Mouse (Mus musculus): ENCODE results near the gene Wfdc8. TPM values are rescaled to one million over a fixed set of nuclear protein-coding genes. Genes with fewer than 3 reads are reported as not detected.

The Wfdc8 gene
- total RNA-seq, 2 experiments from 2014 or later, result not detected

- intact Hi-C loops (cut with DNase I), result loop anchor here (10.0 kb wide), 1 partner anchor 139 kb away; no protein-coding TSS in a partner anchor
- peak; percentile 17 for DNase-seq
Observed at GRCm38 (mm10) chr2:164563339-164564038, 49.9 kb downstream of the Wfdc8 start.

GRCm38 (mm10) chr2:164562391-164563188, 50.8 kb downstream of the Wfdc8 start, which contains the start of gene Wfdc2:
Gene Wfdc2, plus strand, starts transcription at chr2:164562413.
- DNase-seq, result no peak
- intact Hi-C loops (cut with DNase I), result loop anchor here (10.0 kb wide), 1 partner anchor 138 kb away; no protein-coding TSS in a partner anchor

GRCm38 (mm10) chr2:164560106-164560505, 53.3 kb downstream of the Wfdc8 start:
- no peak for DNase-seq
- intact Hi-C loops (cut with DNase I), result loop anchor here (10.0 kb wide), 1 partner anchor 135 kb away; no protein-coding TSS in a partner anchor

- no peak for DNase-seq
- intact Hi-C loops (cut with DNase I), result no loop called here
Observed at GRCm38 (mm10) chr2:164558991-164559645, 54.3 kb downstream of the Wfdc8 start.

- no peak for DNase-seq
- intact Hi-C loops (cut with DNase I), result no loop called here
Observed at GRCm38 (mm10) chr2:164558426-164558825, 55.0 kb downstream of the Wfdc8 start.

- DNase-seq, result no peak
- intact Hi-C loops (cut with DNase I), result no loop called here
Observed at GRCm38 (mm10) chr2:164551502-164551901, 61.9 kb downstream of the Wfdc8 start.

GRCm38 (mm10) chr2:164550895-164551269, 62.5 kb downstream of the Wfdc8 start:
- intact Hi-C loops (cut with DNase I), result no loop called here
- no peak for DNase-seq

- peak; percentile 21 for DNase-seq
- intact Hi-C loops (cut with DNase I), result no loop called here
Observed at GRCm38 (mm10) chr2:164549963-164550894, 63.2 kb downstream of the Wfdc8 start.

- DNase-seq, result no peak
- intact Hi-C loops (cut with DNase I), result no loop called here
Observed at GRCm38 (mm10) chr2:164549338-164549737, 64.1 kb downstream of the Wfdc8 start.

Other genes starting within 250 kb of the Wfdc8 start
- gene Slpi, start 224.5 kb downstream of the Wfdc8 start, total RNA-seq (2021), result under 1 TPM in 1 of 2 experiments, not detected in 1; 0.94 TPM
- under 1 TPM; 0.24 to 0.40 TPM for gene Rbpjl, start 210.5 kb downstream of the Wfdc8 start, total RNA-seq (2021)
- 1 to 10 TPM; 9.6 to 9.8 TPM for gene Matn4, start 208.5 kb downstream of the Wfdc8 start, total RNA-seq (2021)
- gene Sdc4, start 169.7 kb downstream of the Wfdc8 start, total RNA-seq (2021), result 10 to 100 TPM in 1 of 2 experiments, 1 to 10 TPM in 1; 9.6 to 12.6 TPM
- gene Sys1, start 156.7 kb downstream of the Wfdc8 start, total RNA-seq (2021), result 10 to 100 TPM; 42.5 to 45.8 TPM
- gene Gm20458, start 152.7 kb downstream of the Wfdc8 start, total RNA-seq (2021), result 1 to 10 TPM in 1 of 2 experiments, not detected in 1; 2.9 TPM
- not detected for gene Trp53tg5, start 139.9 kb downstream of the Wfdc8 start, total RNA-seq (2021)
- gene Dbndd2, start 127.5 kb downstream of the Wfdc8 start, total RNA-seq (2021), result 10 to 100 TPM; 32.6 to 33.5 TPM
- 100 to 1,000 TPM; 109 to 113 TPM for gene Pigt, start 116.1 kb downstream of the Wfdc8 start, total RNA-seq (2021)
- 1 to 10 TPM in 1 of 2 experiments, not detected in 1; 2.1 TPM for gene Wfdc2, start 51.2 kb downstream of the Wfdc8 start, total RNA-seq (2021)
- not detected for gene Spint3, start 40.2 kb downstream of the Wfdc8 start, total RNA-seq (2021)
- gene Wfdc6a, start 28.2 kb downstream of the Wfdc8 start, total RNA-seq (2021), result not detected
- gene Eppin, start 20.0 kb downstream of the Wfdc8 start, total RNA-seq (2021), result not detected
- gene Wfdc6b, start 104 bp downstream of the Wfdc8 start, total RNA-seq (2021), result under 1 TPM in 1 of 2 experiments, not detected in 1; 0.40 TPM
- not detected for gene Wfdc16, start 25.2 kb upstream of the Wfdc8 start, total RNA-seq (2021)
- not detected for gene Wfdc10, start 42.4 kb upstream of the Wfdc8 start, total RNA-seq (2021)
- not detected for gene Wfdc9, start 43.0 kb upstream of the Wfdc8 start, total RNA-seq (2021)
- gene Wfdc11, start 60.5 kb upstream of the Wfdc8 start, total RNA-seq (2021), result not detected
- gene Wfdc13, start 71.5 kb upstream of the Wfdc8 start, total RNA-seq (2021), result not detected
- not detected for gene Spint4, start 84.9 kb upstream of the Wfdc8 start, total RNA-seq (2021)
- gene Spint5, start 101.7 kb upstream of the Wfdc8 start, total RNA-seq (2021), result not detected
- 1 to 10 TPM in 1 of 2 experiments, under 1 TPM in 1; 0.60 to 1.1 TPM for gene Wfdc3, start 132.3 kb upstream of the Wfdc8 start, total RNA-seq (2021)
- gene Dnttip1, start 132.4 kb upstream of the Wfdc8 start, total RNA-seq (2021), result 10 to 100 TPM; 35.8 to 38.1 TPM
- 10 to 100 TPM; 10.8 to 14.3 TPM for gene Ube2c, start 156.3 kb upstream of the Wfdc8 start, total RNA-seq (2021)
- gene Tnnc2, start 166.3 kb upstream of the Wfdc8 start, total RNA-seq (2021), result not detected
- gene Snx21, start 172.2 kb upstream of the Wfdc8 start, total RNA-seq (2021), result 10 to 100 TPM; 52.8 to 56.9 TPM
- 10 to 100 TPM; 20.6 to 20.8 TPM for gene Acot8, start 191.3 kb upstream of the Wfdc8 start, total RNA-seq (2021)
- 1 to 10 TPM; 6.9 to 8.0 TPM for gene Zswim3, start 191.5 kb upstream of the Wfdc8 start, total RNA-seq (2021)
- gene Zswim1, start 209.1 kb upstream of the Wfdc8 start, total RNA-seq (2021), result 10 to 100 TPM; 17.5 to 17.8 TPM
- 1 to 10 TPM; 1.1 to 1.2 TPM for gene Spata25, start 214.9 kb upstream of the Wfdc8 start, total RNA-seq (2021)
- gene Ctsa, start 219.2 kb upstream of the Wfdc8 start, total RNA-seq (2021), result 10 to 100 TPM; 56.8 to 62.2 TPM
- gene Neurl2, start 219.8 kb upstream of the Wfdc8 start, total RNA-seq (2021), result 1 to 10 TPM; 5.1 to 5.6 TPM
- 10 to 100 TPM; 63.5 to 71.3 TPM for gene Pltp, start 244.1 kb upstream of the Wfdc8 start, total RNA-seq (2021)

All from left cerebral cortex, postnatal 4 days (tissue).